Mouse (Mus musculus) hindbrain, postnatal 0 days (tissue): ENCODE measurements at regions not wholly inside any gene's neighbourhood (a gene's known extent, or its start where the extent isn't known, plus 50 kb on each side); places are given as distances from the start of the nearest gene placed in this dataset.
"Not testable (repeated sequence)": the region's sequence is repeated elsewhere in the genome, so short reads cannot be mapped to it uniquely, and the experiment has no call there.

ENCODE experiments used
- ATAC-seq: fragments of 200-750 bp; cut with Nextera tagmentation; 2 replicates; pipeline ENCODE4 v1.8.0; 2017; ENCODE audit warnings: mild to moderate bottlenecking, moderate TSS enrichment, moderate library complexity
- DNase-seq: peaks from one replicate; pipeline ENCODE4 v3.0.0-alpha.2; 2015; ENCODE audit warnings: low spot score
- H3K27ac ChIP-seq: fragments of 300-500 bp; sonication (generic); 2 replicates; pipeline ENCODE4 v1.5.1; 2014; ENCODE audit warnings: mild to moderate bottlenecking
- H3K27me3 ChIP-seq: fragments of 300-500 bp; sonication (generic); 2 replicates; pipeline ENCODE4 v1.6.1; 2014; ENCODE audit warnings: low read length, mixed read lengths; ENCODE audit not compliant: insufficient read depth
- H3K36me3 ChIP-seq: fragments of 300-500 bp; sonication (generic); 2 replicates; pipeline ENCODE4 v1.6.1; 2014; ENCODE audit warnings: low read length, mixed read lengths; ENCODE audit not compliant: insufficient read depth
- H3K4me1 ChIP-seq: fragments of 300-500 bp; sonication (generic); 2 replicates; pipeline ENCODE4 v1.6.1; 2014; ENCODE audit warnings: antibody characterized with exemption, low read length, mixed read lengths; ENCODE audit not compliant: insufficient read depth
- H3K4me2 ChIP-seq: fragments of 300-500 bp; sonication (generic); 2 replicates; pipeline ENCODE4 v1.6.1; 2014; ENCODE audit warnings: low read depth, mild to moderate bottlenecking, low read length, moderate library complexity, mixed read lengths
- H3K4me3 ChIP-seq: fragments of 300-500 bp; sonication (generic); 2 replicates; pipeline ENCODE4 v1.5.1; 2014; ENCODE audit warnings: low read length
- H3K9ac ChIP-seq: fragments of 300-500 bp; sonication (generic); replicated peaks from 2 replicates; pipeline ENCODE4 v1.6.1; 2014; ENCODE audit warnings: mild to moderate bottlenecking, low read length, moderate library complexity, mixed read lengths
- H3K9me3 ChIP-seq: fragments of 300-500 bp; sonication (generic); 2 replicates; pipeline ENCODE4 v1.6.1; 2016; ENCODE audit warnings: low read length, mixed read lengths
- CTCF ChIP-seq: IDR thresholded peaks from 2 replicates; pipeline ENCODE4 v1.5.1; 2016; ENCODE audit warnings: antibody characterized with exemption, control low read depth, low read depth
- WGBS: fragments of 180-500 bp; shearing (Covaris S2); extraction: QIAGEN DNeasy Blood & Tissue Kit; methylation state at CpG from one replicate; pipeline ENCODE4 v1.1.7; 2014; 5-methylcytosine and 5-hydroxymethylcytosine counted together

DNA sequence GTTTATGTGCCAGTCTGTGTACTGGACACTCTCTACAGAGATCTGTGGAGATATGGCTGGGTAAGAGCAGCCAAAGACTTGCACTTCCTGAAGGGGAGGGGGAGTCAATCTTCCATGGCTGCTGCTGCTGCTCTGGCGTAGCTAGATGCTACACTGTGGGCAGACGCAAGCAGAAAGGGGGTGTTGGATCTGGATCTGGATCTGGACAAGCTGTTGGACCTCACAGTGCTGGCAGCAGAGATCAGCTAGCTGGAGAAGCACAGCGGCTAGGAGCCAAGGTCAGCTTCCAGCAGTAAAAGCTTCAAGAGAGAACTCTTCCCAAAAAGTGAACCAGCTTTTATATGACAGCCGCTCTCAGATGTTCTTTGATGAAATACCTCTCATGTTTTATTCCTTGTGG lies 285.5 kb upstream of the 4933412E24Rik start:
- H3K9ac ChIP-seq, result no peak overlapping the region
- DNase-seq (no peak), ATAC-seq (no peak)
- no peaks in the 10 kb centered on the region for H3K27me3 ChIP-seq
- H3K4me2 ChIP-seq, result no peak overlapping the region
- H3K36me3 ChIP-seq, result no peaks in the 10 kb centered on the region
- H3K4me1 ChIP-seq, result no peaks in the 10 kb centered on the region
- H3K4me3 ChIP-seq, result no peak overlapping the region
- 78% methylated on average over 4 of the region's 4 CpGs for whole genome bisulfite sequencing
- H3K9me3 ChIP-seq, result no peaks in the 10 kb centered on the region
- no peak overlapping the region for H3K27ac ChIP-seq
- TF ChIP-seq CTCF, result no peak

DNA sequence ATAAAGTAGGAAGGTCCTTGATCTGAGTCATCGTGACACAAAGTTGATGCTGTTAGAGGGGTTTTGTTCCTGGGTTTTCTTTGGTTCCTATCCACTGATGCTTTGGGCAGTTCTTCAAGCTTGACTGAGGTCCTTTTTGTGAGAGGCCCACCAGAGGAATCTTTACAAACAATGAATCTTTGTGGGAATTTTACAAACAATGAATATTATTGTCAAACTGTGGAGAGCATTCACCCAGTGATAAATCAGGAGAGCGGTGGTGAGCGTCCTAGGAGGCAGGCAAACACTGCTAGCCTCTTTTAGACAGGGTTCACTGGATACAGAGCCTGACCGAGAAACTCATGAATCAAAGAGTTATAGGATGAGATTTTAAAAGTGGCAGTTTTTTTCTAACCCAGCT lies 268.9 kb upstream of the 4933412E24Rik start:
- H3K4me2 ChIP-seq, result no peak overlapping the region
- no peak overlapping the region for H3K27ac ChIP-seq
- H3K4me1 ChIP-seq, result no peaks in the 10 kb centered on the region
- ATAC-seq (no peak), DNase-seq (no peak)
- no peak overlapping the region for H3K9ac ChIP-seq
- no peaks in the 10 kb centered on the region for H3K36me3 ChIP-seq
- no peaks in the 10 kb centered on the region for H3K9me3 ChIP-seq
- TF ChIP-seq CTCF, result no peak
- H3K27me3 ChIP-seq, result no peaks in the 10 kb centered on the region
- WGBS, result 36% methylated on average over 4 of the region's 4 CpGs
- no peak overlapping the region for H3K4me3 ChIP-seq

DNA sequence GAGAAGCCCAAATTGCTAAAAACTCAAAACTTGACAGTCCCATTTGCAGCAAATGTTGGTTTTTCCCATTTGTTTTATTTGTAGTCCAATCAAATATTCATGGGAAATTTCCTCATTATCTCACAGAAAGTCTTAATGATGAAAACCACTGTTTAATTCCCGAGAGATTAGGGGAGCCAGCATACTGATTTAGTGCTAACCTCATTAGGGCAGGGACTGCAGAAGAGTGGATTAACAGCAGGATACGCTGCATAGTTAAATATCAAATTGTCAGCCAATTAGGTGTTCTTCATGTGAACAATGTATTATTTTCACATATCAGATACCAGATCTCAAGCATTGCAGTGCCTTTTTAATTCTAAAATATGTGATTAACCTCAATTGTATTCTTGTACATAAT lies 264.0 kb upstream of the 4933412E24Rik start:
- no peak overlapping the region for H3K4me2 ChIP-seq
- no peak for TF ChIP-seq CTCF
- no peaks in the 10 kb centered on the region for H3K4me1 ChIP-seq
- WGBS, result 59% methylated on average over 2 of the region's 2 CpGs
- H3K27ac ChIP-seq, result no peak overlapping the region
- DNase-seq, result no peak
- no peak for ATAC-seq
- no peak overlapping the region for H3K9ac ChIP-seq
- no peak overlapping the region for H3K4me3 ChIP-seq
- no peaks in the 10 kb centered on the region for H3K9me3 ChIP-seq
- H3K36me3 ChIP-seq, result no peaks in the 10 kb centered on the region
- H3K27me3 ChIP-seq, result no peaks in the 10 kb centered on the region

DNA sequence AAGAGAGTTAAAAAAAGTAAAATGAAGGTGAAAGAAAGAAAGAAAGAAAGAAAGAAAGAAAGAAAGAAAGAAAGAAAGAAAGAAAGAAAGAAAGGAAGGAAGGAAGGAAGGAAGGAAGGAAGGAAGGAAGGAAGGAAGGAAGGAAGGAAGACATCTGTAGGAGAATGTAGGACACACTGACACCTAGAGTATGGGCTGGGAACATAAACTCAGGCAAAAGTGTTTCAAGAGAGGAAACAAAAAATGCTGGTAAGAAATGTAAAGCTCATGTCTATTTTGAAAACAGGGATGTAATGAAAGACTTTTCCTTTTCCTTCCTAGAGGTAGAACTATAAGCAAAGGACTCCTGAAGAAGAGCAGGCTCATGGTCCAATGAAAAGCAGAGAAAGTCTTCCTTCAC lies 237.2 kb upstream of the 4933412E24Rik start:
- H3K4me2 ChIP-seq, H3K4me3 ChIP-seq, H3K27me3 ChIP-seq, H3K9ac ChIP-seq, ATAC-seq, H3K9me3 ChIP-seq, H3K4me1 ChIP-seq, H3K36me3 ChIP-seq, DNase-seq, H3K27ac ChIP-seq: not testable (repeated sequence)
- TF ChIP-seq CTCF, result 0 out of 2 replicates have a peak, but pooled peaks have one; percentile 15

DNA sequence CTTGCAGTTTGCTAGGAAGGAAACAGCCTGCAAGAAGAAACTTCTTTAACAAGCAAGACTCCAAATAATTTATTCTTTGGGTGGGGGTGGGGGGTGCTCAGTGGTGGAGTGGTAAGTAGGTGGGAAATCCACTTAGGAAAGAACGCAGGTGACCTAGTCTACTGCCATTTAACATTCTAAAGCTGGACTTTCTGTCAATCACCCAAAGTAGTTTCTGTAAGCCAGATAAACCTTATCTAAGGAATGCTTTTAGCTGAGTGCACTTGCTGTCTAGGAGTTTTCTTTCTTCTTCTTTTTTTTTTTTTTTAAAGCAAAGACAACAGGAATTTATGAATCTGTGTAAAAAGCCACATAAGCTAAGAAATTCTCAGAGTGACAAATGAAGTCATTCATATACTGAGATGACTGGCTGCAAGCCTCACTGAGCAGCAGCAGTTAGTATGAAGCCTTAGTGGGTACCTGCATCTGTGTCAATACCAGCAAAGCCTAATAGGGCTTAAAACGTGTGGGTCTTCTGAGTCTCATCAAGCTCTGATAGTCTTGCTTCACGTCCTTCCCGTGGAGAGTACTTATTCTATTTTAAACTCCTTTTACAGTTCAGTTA lies 210.0 kb upstream of the 4933412E24Rik start:
- TF ChIP-seq CTCF, result no peak
- no peak overlapping the region for H3K4me2 ChIP-seq
- H3K36me3 ChIP-seq, result no peaks in the 10 kb centered on the region
- no peak overlapping the region for H3K4me3 ChIP-seq
- no peaks in the 10 kb centered on the region for H3K4me1 ChIP-seq
- H3K9me3 ChIP-seq, result no peaks in the 10 kb centered on the region
- DNase-seq (no peak), ATAC-seq (no peak)
- H3K27ac ChIP-seq, result no peak overlapping the region
- 66% methylated on average over 4 of the region's 4 CpGs for WGBS
- H3K9ac ChIP-seq, result no peak overlapping the region
- H3K27me3 ChIP-seq, result no peaks in the 10 kb centered on the region

DNA sequence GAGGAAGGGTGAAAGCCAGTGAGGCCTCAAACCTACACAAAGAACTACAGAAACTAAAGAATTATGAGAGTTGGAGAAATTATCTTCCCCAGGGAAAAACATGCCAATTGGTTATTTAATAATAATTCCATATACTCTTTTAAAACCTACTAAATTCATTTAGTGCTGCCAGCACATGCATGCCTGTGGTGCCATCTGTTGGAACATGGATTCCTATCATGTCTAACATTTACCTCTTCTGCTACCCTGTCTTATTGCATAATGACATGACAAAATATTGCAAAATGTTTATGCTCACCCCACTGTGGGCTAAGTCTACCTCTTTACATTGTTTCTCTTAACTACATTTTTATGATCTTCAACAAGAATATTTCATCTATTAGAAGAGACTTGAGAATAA lies 178.7 kb upstream of the 4933412E24Rik start:
- no peak overlapping the region for H3K27ac ChIP-seq
- DNase-seq (no peak), ATAC-seq (no peak)
- no peaks in the 10 kb centered on the region for H3K4me1 ChIP-seq
- TF ChIP-seq CTCF, result no peak
- H3K9ac ChIP-seq, result no peak overlapping the region
- no peaks in the 10 kb centered on the region for H3K9me3 ChIP-seq
- H3K36me3 ChIP-seq, result no peaks in the 10 kb centered on the region
- no peak overlapping the region for H3K4me3 ChIP-seq
- no peak overlapping the region for H3K4me2 ChIP-seq
- no peaks in the 10 kb centered on the region for H3K27me3 ChIP-seq

DNA sequence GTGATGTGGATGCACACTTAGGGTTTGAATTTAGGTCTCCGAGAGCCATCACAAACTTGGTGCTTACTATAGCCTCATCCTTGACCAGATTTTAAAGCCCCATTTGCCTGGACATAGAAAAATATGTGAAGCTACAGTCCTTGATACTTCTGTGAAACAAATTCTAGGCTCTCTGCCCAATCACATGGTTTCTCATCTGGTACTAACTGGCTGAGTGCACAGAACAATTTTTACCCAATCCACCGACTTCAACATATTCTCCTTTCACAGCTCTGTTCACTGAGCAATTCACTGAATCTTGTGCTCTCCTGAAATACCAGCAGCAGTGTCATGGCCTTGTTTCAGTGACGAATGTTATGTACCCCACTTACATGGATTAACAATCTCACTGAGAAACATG lies 176.7 kb upstream of the 4933412E24Rik start:
- no peak overlapping the region for H3K4me3 ChIP-seq
- H3K4me2 ChIP-seq, result no peak overlapping the region
- DNase-seq (peak; percentile 5), ATAC-seq (no peak)
- no peaks in the 10 kb centered on the region for H3K4me1 ChIP-seq
- H3K9me3 ChIP-seq, result no peaks in the 10 kb centered on the region
- no peak for TF ChIP-seq CTCF
- H3K36me3 ChIP-seq, result no peaks in the 10 kb centered on the region
- WGBS, result 82% methylated on average over 3 of the region's 3 CpGs
- H3K9ac ChIP-seq, result no peak overlapping the region
- no peak overlapping the region for H3K27ac ChIP-seq
- no peaks in the 10 kb centered on the region for H3K27me3 ChIP-seq
